Mouse (Mus musculus) layer of hippocampus, postnatal 36 days (tissue): ENCODE measurements at regions not wholly inside any gene's neighbourhood (a gene's known extent, or its start where the extent isn't known, plus 50 kb on each side); places are given as distances from the start of the nearest gene placed in this dataset.

Source experiments
- DNase-seq, 2 experiments: peaks; one replicate each; pipeline ENCODE4 v3.0.0; 2022

GRCm38 (mm10) chr9:98791709-98792108, 50.6 kb upstream of the Prr23a1 start:
- no peak for DNase-seq

GRCm38 (mm10) chr9:98773651-98774185, 68.6 kb upstream of the Prr23a1 start:
- no peak for DNase-seq

GRCm38 (mm10) chr9:98773212-98773611, 69.1 kb upstream of the Prr23a1 start:
- no peak for DNase-seq

GRCm38 (mm10) chr9:98754764-98755163, 87.5 kb upstream of the Prr23a1 start:
- no peak for DNase-seq

- DNase-seq = no peak
Measured at GRCm38 (mm10) chr9:98753356-98753953, 88.8 kb upstream of the Prr23a1 start.

- DNase-seq = no peak
Measured at GRCm38 (mm10) chr9:98743785-98744184, 98.5 kb upstream of the Prr23a1 start.

GRCm38 (mm10) chr9:98727276-98727860, 114.9 kb upstream of the Prr23a1 start:
- no peak for DNase-seq

GRCm38 (mm10) chr9:98726638-98727037, 115.7 kb upstream of the Prr23a1 start:
- no peak for DNase-seq

- DNase-seq = no peak
Measured at GRCm38 (mm10) chr9:98722885-98723284, 119.4 kb upstream of the Prr23a1 start.

GRCm38 (mm10) chr9:98721381-98721780, 119.9 kb upstream of the Mrps22 start:
- no peak for DNase-seq

- DNase-seq = no peak
Measured at GRCm38 (mm10) chr9:98717701-98718270, 116.3 kb upstream of the Mrps22 start.

GRCm38 (mm10) chr9:98714661-98715060, 113.2 kb upstream of the Mrps22 start:
- DNase-seq = no peak

GRCm38 (mm10) chr9:98712826-98713225, 111.4 kb upstream of the Mrps22 start:
- no peak for DNase-seq

GRCm38 (mm10) chr9:98712023-98712563, 110.6 kb upstream of the Mrps22 start:
- no peak for DNase-seq

- DNase-seq = no peak
Measured at GRCm38 (mm10) chr9:98710155-98710710, 108.8 kb upstream of the Mrps22 start.

- DNase-seq = no peak
Measured at GRCm38 (mm10) chr9:98708001-98708680, 106.7 kb upstream of the Mrps22 start.

GRCm38 (mm10) chr9:98707491-98707890, 106.0 kb upstream of the Mrps22 start:
- DNase-seq = no peak

- DNase-seq = no peak
Measured at GRCm38 (mm10) chr9:98704131-98704530, 102.7 kb upstream of the Mrps22 start.

GRCm38 (mm10) chr9:98703331-98703730, 101.9 kb upstream of the Mrps22 start:
- no peak for DNase-seq

- no peak for DNase-seq
Measured at GRCm38 (mm10) chr9:98700571-98700970, 99.1 kb upstream of the Mrps22 start.

GRCm38 (mm10) chr9:98697155-98697554, 95.7 kb upstream of the Mrps22 start:
- DNase-seq = no peak

GRCm38 (mm10) chr9:98695035-98695434, 93.6 kb upstream of the Mrps22 start:
- DNase-seq = no peak
